Mouse (Mus musculus) midbrain, embryonic 14.5 days (tissue): Measurements from ENCODE around the gene Ntan1. TPM values are rescaled to one million over a fixed set of nuclear protein-coding genes. Genes with fewer than 3 reads are reported as not detected.

ENCODE experiments used
- ATAC-seq: fragments of 200-750 bp; cut with Nextera tagmentation; 2 replicates; pipeline ENCODE4 v1.8.0; 2017; ENCODE audit warnings: moderate number of reproducible peaks, moderate library complexity; ENCODE audit not compliant: low FRiP score, low TSS enrichment
- DNase-seq: peaks from one replicate; pipeline ENCODE4 v3.0.0-alpha.2; 2015
- H3K27ac ChIP-seq: fragments of 300-500 bp; sonication (generic); replicated peaks from 2 replicates; pipeline ENCODE4 v1.5.1; 2014; ENCODE audit warnings: mild to moderate bottlenecking, low read depth, low read length, moderate library complexity
- H3K27me3 ChIP-seq: fragments of 300-500 bp; sonication (generic); 2 replicates; pipeline ENCODE4 v1.6.1; 2014; ENCODE audit warnings: low read length, control low read depth, mixed read lengths; ENCODE audit not compliant: control insufficient read depth, insufficient read depth
- H3K36me3 ChIP-seq: fragments of 300-500 bp; sonication (generic); 2 replicates; pipeline ENCODE4 v1.6.1; 2014; ENCODE audit warnings: low read length, control low read depth; ENCODE audit not compliant: control insufficient read depth, insufficient read depth
- H3K4me1 ChIP-seq: fragments of 300-500 bp; sonication (generic); 2 replicates; pipeline ENCODE4 v1.6.1; 2014; ENCODE audit warnings: mild to moderate bottlenecking, antibody characterized with exemption, low read length, control low read depth; ENCODE audit not compliant: control insufficient read depth, insufficient read depth
- H3K4me2 ChIP-seq: fragments of 300-500 bp; sonication (generic); 2 replicates; pipeline ENCODE4 v1.6.1; 2014; ENCODE audit warnings: mild to moderate bottlenecking, low read length, moderate library complexity
- H3K4me3 ChIP-seq: fragments of 300-500 bp; sonication (generic); replicated peaks from 2 replicates; pipeline ENCODE4 v1.5.1; 2014; ENCODE audit warnings: low read depth, low read length
- H3K9ac ChIP-seq: fragments of 300-500 bp; sonication (generic); replicated peaks from 2 replicates; pipeline ENCODE4 v1.6.1; 2014; ENCODE audit warnings: mild to moderate bottlenecking, low read length, moderate library complexity
- H3K9me3 ChIP-seq: fragments of 300-500 bp; sonication (generic); 2 replicates; pipeline ENCODE4 v1.6.1; 2016; ENCODE audit warnings: low read length, control low read depth, mixed read lengths; ENCODE audit not compliant: control insufficient read depth
- WGBS: fragments of 180-500 bp; shearing (Covaris S2); extraction: QIAGEN DNeasy Blood & Tissue Kit; methylation state at CpG from one replicate; pipeline ENCODE4 v1.1.7; 2014; 5-methylcytosine and 5-hydroxymethylcytosine counted together
- polyA plus RNA-seq: library from polyadenylated mRNA; unstranded; fragments of >200 nt; fragmentation: Nextera tagmentation; extraction: Ambion mirVana; gene quantifications from 2 replicates; pipeline ENCODE4 v1.2.1, GENCODE M21; 2014

Gene Ntan1
- polyA plus RNA-seq, 1 experiment from 2014 or later: 213 TPM

GRCm38 (mm10) chr16:13819806-13820500 lies 1.3 kb downstream of the Ntan1 start:
- Histone ChIP-seq H3K9me3 (no peaks in the 10 kb centered on the region), H3K27ac (peak overlapping the region; percentile 93), H3K4me2 (peak overlapping the region; percentile 71), H3K9ac (peak overlapping the region; percentile 81), H3K4me1 (peaks cover 15% of the 10 kb centered on the region; the same call in 1 of the 2 replicates), H3K4me3 (peak overlapping the region; percentile 78), H3K36me3 (peaks cover 8% of the 10 kb centered on the region; the same call in 1 of the 2 replicates), H3K27me3 (no peaks in the 10 kb centered on the region)
- ATAC-seq (peak; percentile 3; the same call in 1 of the 2 replicates), DNase-seq (peak; percentile 40)
- 43% methylated on average over 12 of the region's 12 CpGs for WGBS

- WGBS: 95% methylated on average over 5 of the region's 5 CpGs
- H3K4me1 ChIP-seq: peaks cover 15% of the 10 kb centered on the region; the same call in 1 of the 2 replicates
- no peak for DNase-seq
- 0 out of 2 replicates have a peak overlapping the region, but pooled peaks have one; percentile 71 for H3K4me2 ChIP-seq
- no peaks in the 10 kb centered on the region for H3K27me3 ChIP-seq
- H3K9ac ChIP-seq: no peak overlapping the region
- H3K4me3 ChIP-seq: peak overlapping the region; percentile 78; the same call in 1 of the 2 replicates
- no peak for ATAC-seq
- H3K27ac ChIP-seq: no peak overlapping the region
- H3K36me3 ChIP-seq: 0 out of 2 replicates have a peak, but pooled peaks cover 4% of the 10 kb centered on the region
- H3K9me3 ChIP-seq: no peaks in the 10 kb centered on the region
Observed at GRCm38 (mm10) chr16:13820771-13821170, 2.1 kb downstream of the Ntan1 start.

GRCm38 (mm10) chr16:13825781-13826490 lies 7.3 kb downstream of the Ntan1 start:
- H3K36me3 ChIP-seq: peaks cover 45% of the 10 kb centered on the region
- no peaks in the 10 kb centered on the region for H3K27me3 ChIP-seq
- DNase-seq (no peak), ATAC-seq (no peak)
- H3K4me3 ChIP-seq: no peak overlapping the region
- 87% methylated on average over 7 of the region's 7 CpGs for WGBS
- H3K9ac ChIP-seq: no peak overlapping the region
- H3K4me2 ChIP-seq: no peak overlapping the region
- H3K9me3 ChIP-seq: no peaks in the 10 kb centered on the region
- H3K27ac ChIP-seq: no peak overlapping the region
- H3K4me1 ChIP-seq: no peaks in the 10 kb centered on the region; the same call in 1 of the 2 replicates

GRCm38 (mm10) chr16:13826511-13826910 lies 7.9 kb downstream of the Ntan1 start:
- DNase-seq: no peak
- no peak for ATAC-seq
- no peak overlapping the region for H3K27ac ChIP-seq
- H3K4me1 ChIP-seq: no peaks in the 10 kb centered on the region
- H3K9me3 ChIP-seq: no peaks in the 10 kb centered on the region
- no peak overlapping the region for H3K4me3 ChIP-seq
- peaks cover 50% of the 10 kb centered on the region for H3K36me3 ChIP-seq
- WGBS: 92% methylated on average over 4 of the region's 4 CpGs
- H3K27me3 ChIP-seq: no peaks in the 10 kb centered on the region
- H3K4me2 ChIP-seq: no peak overlapping the region
- no peak overlapping the region for H3K9ac ChIP-seq

GRCm38 (mm10) chr16:13830444-13830843 lies 11.8 kb downstream of the Ntan1 start:
- no peak overlapping the region for H3K27ac ChIP-seq
- no peaks in the 10 kb centered on the region for H3K4me1 ChIP-seq
- no peak overlapping the region for H3K4me3 ChIP-seq
- ATAC-seq (no peak), DNase-seq (no peak)
- peaks cover 90% of the 10 kb centered on the region for H3K36me3 ChIP-seq
- H3K9ac ChIP-seq: no peak overlapping the region
- H3K4me2 ChIP-seq: no peak overlapping the region
- WGBS: 92% methylated on average over 10 of the region's 10 CpGs
- H3K9me3 ChIP-seq: no peaks in the 10 kb centered on the region
- no peaks in the 10 kb centered on the region for H3K27me3 ChIP-seq

- WGBS: 87% methylated on average over 5 of the region's 5 CpGs
- H3K27me3 ChIP-seq: no peaks in the 10 kb centered on the region
Observed at GRCm38 (mm10) chr16:13831606-13832005, 13.0 kb downstream of the Ntan1 start.

GRCm38 (mm10) chr16:13834382-13834781 lies 15.7 kb downstream of the Ntan1 start:
- H3K9ac ChIP-seq: no peak overlapping the region
- H3K27me3 ChIP-seq: no peaks in the 10 kb centered on the region
- WGBS: 97% methylated on average over 5 of the region's 5 CpGs
- H3K4me2 ChIP-seq: no peak overlapping the region
- no peaks in the 10 kb centered on the region for H3K9me3 ChIP-seq
- no peaks in the 10 kb centered on the region for H3K4me1 ChIP-seq
- no peak for ATAC-seq
- DNase-seq: no peak
- no peak overlapping the region for H3K27ac ChIP-seq
- peaks cover 100% of the 10 kb centered on the region for H3K36me3 ChIP-seq
- H3K4me3 ChIP-seq: no peak overlapping the region

More at GRCm38 (mm10) chr16:13831606-13832005, 13.0 kb downstream of the Ntan1 start:
- no peaks in the 10 kb centered on the region for H3K9me3 ChIP-seq
- H3K36me3 ChIP-seq: peaks cover 97% of the 10 kb centered on the region
- no peak overlapping the region for H3K4me3 ChIP-seq
- no peak overlapping the region for H3K4me2 ChIP-seq
- no peak for DNase-seq
- no peak for ATAC-seq
- no peak overlapping the region for H3K27ac ChIP-seq
- no peak overlapping the region for H3K9ac ChIP-seq
- no peaks in the 10 kb centered on the region for H3K4me1 ChIP-seq

- no peak for DNase-seq
- no peaks in the 10 kb centered on the region for H3K4me1 ChIP-seq
- no peak overlapping the region for H3K4me2 ChIP-seq
- ATAC-seq: no peak
- H3K9ac ChIP-seq: no peak overlapping the region
- H3K27me3 ChIP-seq: no peaks in the 10 kb centered on the region
- no peak overlapping the region for H3K27ac ChIP-seq
- H3K36me3 ChIP-seq: peaks cover 89% of the 10 kb centered on the region
- H3K4me3 ChIP-seq: no peak overlapping the region
- 94% methylated on average over 7 of the region's 7 CpGs for WGBS
- no peaks in the 10 kb centered on the region for H3K9me3 ChIP-seq
Observed at GRCm38 (mm10) chr16:13840056-13840455, 21.4 kb downstream of the Ntan1 start.
